Mouse (Mus musculus) heart, embryonic 12.5 days (tissue): Measurements from ENCODE around the gene Gm17555. TPM values are rescaled to one million over a fixed set of nuclear protein-coding genes. Genes with fewer than 3 reads are reported as not detected.
"Not testable (repeated sequence)": the region's sequence is repeated elsewhere in the genome, so short reads cannot be mapped to it uniquely, and the experiment has no call there.

ENCODE experiments used
- ATAC-seq: fragments of 200-750 bp; cut with Nextera tagmentation; 2 replicates; pipeline ENCODE4 v1.8.0; 2017; ENCODE audit warnings: moderate TSS enrichment, moderate library complexity; ENCODE audit not compliant: insufficient number of reproducible peaks, low FRiP score
- H3K27ac ChIP-seq: fragments of 300-500 bp; sonication (generic); 2 replicates; pipeline ENCODE4 v1.5.1; 2016; ENCODE audit warnings: mild to moderate bottlenecking, moderate library complexity; ENCODE audit not compliant: poor library complexity, severe bottlenecking
- H3K27me3 ChIP-seq: fragments of 300-500 bp; sonication (generic); replicated peaks from 2 replicates; pipeline ENCODE4 v1.6.1; 2016; ENCODE audit warnings: mild to moderate bottlenecking, moderate library complexity
- H3K36me3 ChIP-seq: fragments of 300-500 bp; sonication (generic); 2 replicates; pipeline ENCODE4 v1.6.1; 2016; ENCODE audit warnings: mild to moderate bottlenecking, moderate library complexity
- H3K4me1 ChIP-seq: fragments of 300-500 bp; sonication (generic); replicated peaks from 2 replicates; pipeline ENCODE4 v1.6.1; 2016; ENCODE audit warnings: mild to moderate bottlenecking
- H3K4me2 ChIP-seq: fragments of 300-500 bp; sonication (generic); 2 replicates; pipeline ENCODE4 v1.6.1; 2016; ENCODE audit warnings: mild to moderate bottlenecking, moderate library complexity
- H3K4me3 ChIP-seq: fragments of 300-500 bp; sonication (generic); 2 replicates; pipeline ENCODE4 v1.5.1; 2016; ENCODE audit warnings: mild to moderate bottlenecking
- H3K9ac ChIP-seq: fragments of 300-500 bp; sonication (generic); 2 replicates; pipeline ENCODE4 v1.6.1; 2016; ENCODE audit warnings: mild to moderate bottlenecking, moderate library complexity
- H3K9me3 ChIP-seq: fragments of 300-500 bp; sonication (generic); replicated peaks from 2 replicates; pipeline ENCODE4 v1.6.1; 2016; ENCODE audit warnings: mild to moderate bottlenecking, moderate library complexity
- WGBS: fragments of 180-500 bp; shearing (Covaris S2); methylation state at CpG from one replicate; pipeline ENCODE4 v1.1.7; 2016; 5-methylcytosine and 5-hydroxymethylcytosine counted together
- polyA plus RNA-seq: library from polyadenylated mRNA; unstranded; fragments of >200 nt; fragmentation: Nextera tagmentation; extraction: Ambion mirVana; gene quantifications from 2 replicates; pipeline ENCODE4 v1.2.1, GENCODE M21; 2016

Gm17555 gene
- not detected in 2 replicates for polyA plus RNA-seq

DNA sequence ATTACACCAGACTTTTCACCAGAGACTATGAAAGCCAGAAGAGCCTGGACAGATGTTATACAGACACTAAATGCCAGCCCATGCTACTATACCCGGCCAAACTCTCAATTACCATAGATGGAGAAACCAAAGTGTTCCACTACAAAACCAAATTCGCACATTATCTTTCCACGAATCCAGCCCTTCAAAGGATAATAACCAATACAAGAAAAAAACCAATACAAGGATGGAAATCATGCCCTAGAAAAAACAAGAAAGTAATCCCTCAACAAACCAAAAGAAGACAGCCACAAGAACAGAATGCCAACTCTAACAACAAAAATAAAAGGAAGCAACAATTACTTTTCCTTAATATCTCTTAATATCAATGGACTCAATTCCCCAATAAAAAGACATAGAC is at the start of gene Gm17555:
Gm17555 (plus strand) TSS at position 301 of the 400 bp plus-strand sequence.
- H3K27ac ChIP-seq, H3K27me3 ChIP-seq, H3K36me3 ChIP-seq, H3K9ac ChIP-seq, H3K9me3 ChIP-seq, ATAC-seq, H3K4me2 ChIP-seq, H3K4me1 ChIP-seq, H3K4me3 ChIP-seq: not testable (repeated sequence)
- WGBS, result 71% methylated on average over 3 of the region's 3 CpGs

DNA sequence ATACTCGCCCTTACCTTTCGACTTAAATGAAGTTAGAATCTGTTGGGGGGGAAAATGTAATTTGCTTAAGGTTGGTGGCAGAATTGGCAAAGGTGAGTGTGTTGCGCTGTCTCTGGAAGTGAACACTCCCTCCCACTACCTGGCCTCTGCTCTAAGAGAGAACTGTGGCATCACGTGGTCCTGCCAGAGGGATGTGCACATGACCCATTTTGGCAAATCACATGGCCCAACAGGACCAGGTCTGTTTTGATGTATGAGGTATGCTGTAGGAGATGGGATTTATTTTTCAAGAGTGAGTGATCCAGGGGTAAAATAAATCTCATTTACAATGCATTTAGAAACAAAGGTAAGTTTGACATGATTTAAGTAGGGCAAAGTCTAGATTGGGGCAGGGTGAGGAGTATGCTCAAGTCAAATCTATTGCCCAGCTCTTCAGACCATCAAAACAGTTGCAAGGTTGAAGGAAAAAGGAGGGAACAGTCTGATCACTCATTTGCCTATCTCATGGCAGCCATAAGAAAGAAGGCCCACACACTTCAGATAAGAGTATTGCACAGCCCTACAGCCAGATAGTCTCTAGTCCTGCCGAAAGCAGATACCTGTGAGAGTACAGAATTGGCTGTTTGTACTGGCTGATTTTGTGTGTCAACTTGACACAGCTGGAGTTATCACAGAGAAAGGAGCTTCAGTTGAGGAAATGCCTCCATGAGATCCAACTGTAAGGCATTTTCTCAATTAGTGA is 49.5 kb upstream of the Gm17555 start:
- Histone ChIP-seq H3K27me3 (no peaks in the 10 kb centered on the region), H3K36me3 (peaks cover 25% of the 10 kb centered on the region), H3K4me3 (no peak overlapping the region), H3K4me1 (no peaks in the 10 kb centered on the region), H3K27ac (no peak overlapping the region), H3K4me2 (no peak overlapping the region), H3K9me3 (no peaks in the 10 kb centered on the region), H3K9ac (no peak overlapping the region)
- ATAC-seq, result peak; percentile 88
- WGBS, result 76% methylated on average over 5 of the region's 5 CpGs

DNA sequence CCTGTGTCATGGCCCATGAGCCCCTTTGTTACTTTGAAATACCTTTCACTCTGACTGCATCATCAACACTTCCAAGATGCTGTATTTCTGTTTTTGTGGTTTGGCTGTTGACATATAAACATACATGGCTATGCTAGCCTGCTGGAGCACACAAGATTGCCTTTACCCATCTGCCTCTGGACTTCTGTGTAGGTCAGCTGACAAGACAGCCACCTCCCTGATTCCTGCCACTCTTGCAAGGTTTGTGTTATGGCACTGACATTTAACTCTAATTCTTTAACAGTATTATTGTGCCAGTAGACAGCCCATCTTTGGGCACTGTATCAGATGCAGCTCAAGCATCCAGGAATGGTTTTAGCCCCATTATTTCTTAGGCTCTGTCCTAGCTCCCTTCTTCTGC is 48.6 kb upstream of the Gm17555 start:
- H3K4me2 ChIP-seq, result no peak overlapping the region
- H3K9me3 ChIP-seq, result no peaks in the 10 kb centered on the region
- H3K4me3 ChIP-seq, result no peak overlapping the region
- H3K9ac ChIP-seq, result no peak overlapping the region
- no peaks in the 10 kb centered on the region for H3K27me3 ChIP-seq
- no peaks in the 10 kb centered on the region for H3K4me1 ChIP-seq
- H3K27ac ChIP-seq, result no peak overlapping the region
- H3K36me3 ChIP-seq, result peaks cover 21% of the 10 kb centered on the region
- no peak for ATAC-seq

DNA sequence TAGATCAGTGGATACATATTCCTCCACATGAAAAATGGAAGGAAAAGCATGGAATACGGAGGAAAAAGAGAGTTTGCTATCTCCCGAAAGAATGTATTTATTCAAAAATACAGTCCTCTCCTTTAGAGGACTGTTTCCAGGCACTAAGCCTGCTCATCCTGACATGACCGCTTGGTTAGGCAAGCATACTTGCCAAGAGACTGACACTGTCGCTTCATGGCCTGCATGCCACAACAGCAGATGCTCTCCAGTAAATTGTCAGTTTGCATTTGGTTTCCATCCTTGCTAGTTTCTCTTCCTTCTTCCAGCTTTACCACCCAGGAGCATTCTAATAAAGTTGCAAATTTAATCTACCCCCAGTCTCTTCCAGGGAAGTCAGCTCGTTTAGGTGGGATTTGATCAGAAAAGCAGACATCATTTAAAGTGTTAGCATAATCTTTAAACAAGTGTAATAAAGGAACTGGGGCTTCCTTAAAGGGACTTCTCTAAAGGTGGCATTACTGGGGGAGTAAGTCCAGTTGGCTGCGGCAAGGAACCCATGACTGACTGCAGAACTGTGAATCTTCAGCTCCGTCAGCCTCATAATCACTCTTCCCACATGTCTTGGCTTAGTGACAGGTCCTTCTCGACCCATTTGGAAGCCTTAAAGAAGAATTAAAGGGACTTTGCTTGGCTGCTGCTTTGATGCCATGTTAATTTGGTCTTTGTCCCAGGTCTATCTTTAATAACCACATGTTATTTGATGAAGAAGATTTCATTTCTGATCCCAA is 47.9 kb upstream of the Gm17555 start:
- Histone ChIP-seq H3K4me3 (no peak overlapping the region), H3K4me1 (no peaks in the 10 kb centered on the region), H3K36me3 (peaks cover 14% of the 10 kb centered on the region), H3K27me3 (no peaks in the 10 kb centered on the region), H3K9ac (no peak overlapping the region), H3K27ac (no peak overlapping the region), H3K4me2 (no peak overlapping the region), H3K9me3 (no peaks in the 10 kb centered on the region)
- 85% methylated on average over 8 of the region's 8 CpGs for WGBS
- no peak for ATAC-seq

DNA sequence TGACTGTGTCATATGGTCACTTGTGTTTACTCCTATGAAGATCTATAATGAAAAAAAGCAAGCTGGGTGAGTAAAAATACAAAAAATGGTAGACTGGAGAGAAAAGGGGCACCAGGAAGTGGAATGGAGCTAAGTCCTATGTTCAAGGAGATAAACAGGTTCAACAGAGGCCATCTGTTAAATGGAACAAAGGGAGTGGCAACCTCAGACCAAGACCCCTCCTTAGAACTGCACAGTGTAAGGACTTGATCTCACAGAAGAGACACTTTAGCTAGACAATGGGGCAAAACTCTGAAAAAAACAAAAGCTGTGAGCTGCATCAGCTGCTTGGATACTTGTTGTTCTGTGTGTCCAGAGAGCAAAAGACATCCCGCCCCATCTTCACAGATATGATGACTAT is 43.5 kb upstream of the Gm17555 start:
- ATAC-seq, result no peak
- Histone ChIP-seq H3K9me3 (0 out of 2 replicates have a peak, but pooled peaks cover 3% of the 10 kb centered on the region), H3K4me2 (no peak overlapping the region), H3K4me1 (no peaks in the 10 kb centered on the region), H3K27ac (no peak overlapping the region), H3K36me3 (no peaks in the 10 kb centered on the region), H3K27me3 (no peaks in the 10 kb centered on the region), H3K4me3 (no peak overlapping the region), H3K9ac (no peak overlapping the region)
- 90% methylated on average over 1 of the region's 1 CpGs for WGBS

DNA sequence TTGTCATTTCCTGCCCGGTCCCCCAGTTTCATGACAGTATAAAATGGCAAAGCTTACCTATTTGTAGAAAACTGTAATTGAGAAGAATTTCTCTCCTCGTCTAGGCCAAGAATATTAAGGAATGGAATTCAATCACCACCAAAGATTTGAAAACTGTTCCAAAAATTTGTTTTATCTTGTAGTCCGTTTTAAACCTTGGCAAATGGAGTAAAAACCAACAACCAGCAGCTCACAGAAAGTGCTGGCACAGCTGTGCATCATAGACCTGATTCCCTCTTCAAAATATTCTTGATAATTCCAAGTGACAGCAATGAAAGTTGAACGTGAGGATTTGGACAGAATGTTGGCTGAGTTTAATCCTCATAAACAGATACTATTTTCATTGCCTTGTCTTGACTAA is 23.6 kb upstream of the Gm17555 start:
- no peak overlapping the region for H3K9ac ChIP-seq
- no peak overlapping the region for H3K27ac ChIP-seq
- WGBS, result 69% methylated on average over 4 of the region's 4 CpGs
- no peaks in the 10 kb centered on the region for H3K4me1 ChIP-seq
- H3K27me3 ChIP-seq, result no peaks in the 10 kb centered on the region
- H3K4me3 ChIP-seq, result no peak overlapping the region
- H3K36me3 ChIP-seq, result no peaks in the 10 kb centered on the region
- no peaks in the 10 kb centered on the region for H3K9me3 ChIP-seq
- H3K4me2 ChIP-seq, result no peak overlapping the region
- ATAC-seq, result no peak

DNA sequence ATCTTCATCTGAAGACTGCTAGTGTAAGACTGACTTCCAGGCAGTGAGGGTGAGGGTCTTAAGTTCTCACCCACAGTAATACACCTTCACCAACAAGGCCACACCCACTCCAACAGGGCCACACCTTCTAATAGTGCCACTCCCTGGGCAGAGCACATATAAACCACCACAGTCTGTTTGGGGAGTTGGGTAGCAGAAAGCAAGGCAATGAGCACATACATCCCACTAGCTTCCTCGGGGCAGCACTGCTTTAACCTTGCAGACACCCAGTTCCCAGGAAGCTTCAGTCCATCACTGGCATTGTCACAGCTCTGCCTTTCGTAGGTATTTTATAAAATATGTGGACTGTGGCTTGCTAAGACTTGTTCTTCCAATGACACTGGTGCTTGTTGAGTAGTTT is 22.8 kb upstream of the Gm17555 start:
- ATAC-seq, result no peak
- no peaks in the 10 kb centered on the region for H3K27me3 ChIP-seq
- H3K27ac ChIP-seq, result no peak overlapping the region
- H3K4me1 ChIP-seq, result no peaks in the 10 kb centered on the region
- no peaks in the 10 kb centered on the region for H3K36me3 ChIP-seq
- no peak overlapping the region for H3K4me3 ChIP-seq
- no peak overlapping the region for H3K9ac ChIP-seq
- no peaks in the 10 kb centered on the region for H3K9me3 ChIP-seq
- H3K4me2 ChIP-seq, result no peak overlapping the region
- 69% methylated on average over 2 of the region's 2 CpGs for WGBS

DNA sequence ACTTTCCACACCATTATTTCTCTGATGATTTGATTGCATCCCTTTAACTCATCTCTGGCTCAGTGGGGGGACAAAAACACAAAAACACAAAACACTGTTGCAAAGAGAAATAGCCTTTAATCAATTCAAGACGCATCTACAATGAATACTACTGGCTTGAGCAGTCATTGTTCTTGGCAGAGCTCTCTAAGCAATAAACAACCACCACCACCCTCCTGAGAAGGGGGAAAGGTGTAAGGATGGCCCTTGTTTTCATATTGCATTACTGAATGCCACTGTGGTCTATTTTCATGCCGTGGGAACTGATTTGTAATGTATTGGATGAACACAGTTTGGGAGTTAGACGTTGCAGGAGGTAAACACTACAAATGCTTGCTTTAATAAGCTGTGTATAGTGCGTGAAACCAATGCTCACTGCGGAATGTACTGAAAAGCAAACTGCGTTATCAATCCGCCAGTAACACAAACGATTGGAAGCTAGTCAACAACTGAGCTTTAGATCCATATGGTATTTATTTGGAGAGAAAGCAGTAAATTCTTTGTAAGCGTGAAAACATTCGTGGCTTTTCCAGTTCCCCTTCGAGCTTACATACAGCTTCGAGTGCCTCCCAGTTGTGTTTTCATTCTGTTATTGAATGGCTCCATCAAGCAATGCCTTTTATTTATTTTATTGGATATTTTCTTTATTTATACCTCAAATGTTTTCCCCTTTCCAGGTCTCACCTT is 19.1 kb upstream of the Gm17555 start:
- Histone ChIP-seq H3K4me2 (no peak overlapping the region), H3K9me3 (no peaks in the 10 kb centered on the region), H3K36me3 (no peaks in the 10 kb centered on the region), H3K27ac (no peak overlapping the region), H3K4me3 (no peak overlapping the region), H3K9ac (no peak overlapping the region), H3K27me3 (no peaks in the 10 kb centered on the region), H3K4me1 (no peaks in the 10 kb centered on the region)
- WGBS, result 80% methylated on average over 12 of the region's 12 CpGs
- ATAC-seq, result no peak

DNA sequence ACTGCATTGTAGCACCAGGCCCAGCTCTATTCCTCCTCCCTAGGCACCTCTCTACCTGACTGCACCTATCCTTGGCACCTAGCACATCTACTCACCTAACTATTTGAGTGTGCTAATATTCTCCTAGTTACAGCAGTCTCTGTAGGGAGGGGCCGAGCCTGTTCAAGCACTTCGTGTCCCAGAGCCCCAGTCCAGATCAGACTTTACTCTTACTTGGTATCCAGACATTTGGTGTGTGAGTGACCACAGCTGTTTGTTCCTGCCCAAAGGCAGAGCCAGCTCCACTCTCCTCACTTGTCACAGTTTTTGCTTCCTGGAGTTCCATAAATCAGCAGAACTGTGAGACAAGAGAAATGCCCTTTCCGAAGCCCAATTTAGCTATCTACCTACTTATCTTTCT is 15.9 kb upstream of the Gm17555 start:
- H3K4me1 ChIP-seq, result no peaks in the 10 kb centered on the region
- no peak overlapping the region for H3K4me2 ChIP-seq
- H3K36me3 ChIP-seq, result no peaks in the 10 kb centered on the region
- WGBS, result 71% methylated on average over 3 of the region's 3 CpGs
- H3K9ac ChIP-seq, result no peak overlapping the region
- no peaks in the 10 kb centered on the region for H3K9me3 ChIP-seq
- no peak overlapping the region for H3K4me3 ChIP-seq
- ATAC-seq, result no peak
- no peak overlapping the region for H3K27ac ChIP-seq
- no peaks in the 10 kb centered on the region for H3K27me3 ChIP-seq

DNA sequence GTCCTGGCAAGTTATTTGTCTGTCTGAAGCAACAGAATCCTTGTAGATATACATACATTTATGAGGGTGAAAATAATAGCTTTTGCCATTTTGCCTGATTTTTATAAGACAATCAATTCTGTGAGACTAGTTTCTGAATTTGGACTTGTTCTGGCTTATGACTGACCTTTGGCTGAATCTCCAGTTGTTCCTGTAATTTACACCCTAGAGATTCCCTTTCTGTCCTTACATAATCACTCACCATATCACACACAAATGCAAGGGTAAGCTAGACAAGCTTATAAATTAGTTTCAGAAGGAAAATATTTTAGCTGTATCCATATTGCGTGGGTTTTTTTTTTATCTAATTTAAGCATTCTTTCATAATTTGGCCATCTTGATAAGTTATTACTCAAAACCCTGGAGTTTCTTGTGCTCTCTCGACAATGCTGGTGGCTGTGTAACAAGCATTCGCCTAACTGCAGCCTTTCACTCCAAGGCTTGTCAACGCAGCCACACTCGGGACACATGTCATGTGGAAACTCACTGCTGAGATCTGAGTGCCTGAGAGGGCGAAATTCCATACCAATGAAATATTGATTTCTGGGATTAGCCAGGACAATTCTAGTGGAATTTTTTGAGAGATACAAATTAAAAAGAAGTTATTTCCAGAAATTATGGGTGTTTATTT is 3.8 kb upstream of the Gm17555 start:
- no peaks in the 10 kb centered on the region for H3K36me3 ChIP-seq
- H3K9ac ChIP-seq, result no peak overlapping the region
- WGBS, result 54% methylated on average over 6 of the region's 6 CpGs
- no peaks in the 10 kb centered on the region for H3K27me3 ChIP-seq
- no peak overlapping the region for H3K4me3 ChIP-seq
- no peak overlapping the region for H3K27ac ChIP-seq
- ATAC-seq, result no peak
- no peaks in the 10 kb centered on the region for H3K4me1 ChIP-seq
- no peak overlapping the region for H3K4me2 ChIP-seq
- peaks cover 5% of the 10 kb centered on the region for H3K9me3 ChIP-seq

DNA sequence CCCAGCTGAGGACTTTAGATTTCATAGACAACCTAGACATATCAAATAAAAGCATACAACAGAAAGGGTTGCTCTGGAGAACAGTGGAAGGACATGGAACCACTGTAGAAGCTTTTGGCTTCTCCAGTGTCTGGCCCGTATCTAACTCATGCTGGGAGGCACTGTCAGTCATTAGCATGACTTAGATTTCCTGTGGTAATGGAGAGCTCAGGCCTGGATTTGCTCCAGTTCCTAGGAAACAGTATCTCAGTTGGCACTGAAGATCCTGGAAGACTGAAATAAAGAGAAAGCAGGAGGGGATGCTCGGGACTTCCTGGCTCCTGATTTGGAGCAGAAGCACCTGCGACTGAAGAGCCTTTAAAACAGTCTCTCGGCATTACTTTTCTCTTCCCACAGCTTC is 12.7 kb downstream of the Gm17555 start:
- 67% methylated on average over 4 of the region's 4 CpGs for WGBS
- Histone ChIP-seq H3K9me3 (0 out of 2 replicates have a peak, but pooled peaks cover 3% of the 10 kb centered on the region), H3K36me3 (no peaks in the 10 kb centered on the region), H3K4me3 (no peak overlapping the region), H3K4me2 (no peak overlapping the region), H3K9ac (no peak overlapping the region), H3K27ac (no peak overlapping the region), H3K27me3 (no peaks in the 10 kb centered on the region), H3K4me1 (no peaks in the 10 kb centered on the region)
- ATAC-seq, result no peak
